Mouse (Mus musculus) hindbrain, embryonic 10.5 days (tissue): Measurements from ENCODE around the gene Nfasc. TPM values are rescaled to one million over a fixed set of nuclear protein-coding genes. Genes with fewer than 3 reads are reported as not detected.
A peak's percentile ranks its signal among the peaks of the same experiment; 100 is the strongest.

Experiments used
- DNase-seq: peaks from one replicate; pipeline ENCODE4 v3.0.0-alpha.2; 2017; ENCODE audit warnings: low spot score
- H3K27ac ChIP-seq: fragments of 300-500 bp; sonication (generic); 2 replicates; pipeline ENCODE4 v1.5.1; 2016; ENCODE audit warnings: mild to moderate bottlenecking, moderate library complexity
- H3K27me3 ChIP-seq: fragments of 300-500 bp; sonication (generic); 2 replicates; pipeline ENCODE4 v1.6.1; 2016; ENCODE audit warnings: mild to moderate bottlenecking; ENCODE audit not compliant: poor library complexity, insufficient read depth, severe bottlenecking
- H3K36me3 ChIP-seq: fragments of 300-500 bp; sonication (generic); 2 replicates; pipeline ENCODE4 v1.6.1; 2016; ENCODE audit warnings: mild to moderate bottlenecking, moderate library complexity
- H3K4me1 ChIP-seq: fragments of 300-500 bp; sonication (generic); replicated peaks from 2 replicates; pipeline ENCODE4 v1.6.1; 2016; ENCODE audit warnings: mild to moderate bottlenecking
- H3K4me3 ChIP-seq: fragments of 300-500 bp; sonication (generic); 2 replicates; pipeline ENCODE4 v1.5.1; 2016; ENCODE audit warnings: mild to moderate bottlenecking, moderate library complexity
- H3K9me3 ChIP-seq: fragments of 300-500 bp; sonication (generic); 2 replicates; pipeline ENCODE4 v1.6.1; 2016; ENCODE audit warnings: mild to moderate bottlenecking, moderate library complexity
- WGBS: fragments of 180-500 bp; shearing (Covaris S2); methylation state at CpG from one replicate; pipeline ENCODE4 v1.1.7; 2016; 5-methylcytosine and 5-hydroxymethylcytosine counted together
- polyA plus RNA-seq: library from polyadenylated mRNA; unstranded; fragments of >200 nt; fragmentation: Nextera tagmentation; extraction: Ambion mirVana; gene quantifications from 2 replicates; pipeline ENCODE4 v1.2.1, GENCODE M21; 2016

Gene Nfasc
- polyA plus RNA-seq, 1 experiment from 2014 or later: 39.2 TPM

DNA sequence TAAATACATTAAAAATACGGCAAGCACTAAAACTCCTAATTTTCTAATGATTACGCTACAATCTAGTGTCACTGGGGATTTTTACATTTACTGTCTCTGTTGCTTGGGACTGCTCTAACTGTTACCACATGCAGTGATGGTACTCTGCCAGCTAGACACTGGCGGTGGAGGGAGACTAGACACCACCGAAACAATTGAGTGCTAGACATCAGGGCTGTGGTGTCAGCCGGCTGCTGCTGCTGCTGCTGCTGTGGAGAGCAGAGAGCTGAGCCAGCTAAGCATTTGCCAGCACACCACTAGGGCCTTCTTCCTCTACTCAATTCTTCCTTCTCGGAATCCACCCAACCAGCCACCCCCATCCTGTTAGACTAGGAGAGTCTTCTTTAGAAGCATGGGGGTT, 17.8 kb upstream of the Nfasc start:
- peaks cover 6% of the 10 kb centered on the region; the same call in 1 of the 2 replicates for H3K27me3 ChIP-seq
- 68% methylated on average over 6 of the region's 6 CpGs for WGBS
- DNase-seq: no peak

GRCm38 (mm10) chr1:132758656-132759370, 17.2 kb upstream of the Nfasc start:
- Histone ChIP-seq H3K36me3 (no peaks in the 10 kb centered on the region), H3K27me3 (peaks cover 6% of the 10 kb centered on the region; the same call in 1 of the 2 replicates), H3K27ac (0 out of 2 replicates have a peak overlapping the region, but pooled peaks have one; percentile 16), H3K4me1 (peaks cover 12% of the 10 kb centered on the region; the same call in 1 of the 2 replicates), H3K9me3 (no peaks in the 10 kb centered on the region), H3K4me3 (peak overlapping the region; percentile 42)
- peak; percentile 75 for DNase-seq
- WGBS: 8% methylated on average over 24 of the region's 24 CpGs

More for the DNA sequence above, 17.8 kb upstream of the Nfasc start:
- no peaks in the 10 kb centered on the region for H3K9me3 ChIP-seq
- no peak overlapping the region for H3K4me3 ChIP-seq
- H3K27ac ChIP-seq: no peak overlapping the region
- H3K36me3 ChIP-seq: no peaks in the 10 kb centered on the region
- H3K4me1 ChIP-seq: peaks cover 12% of the 10 kb centered on the region

DNA sequence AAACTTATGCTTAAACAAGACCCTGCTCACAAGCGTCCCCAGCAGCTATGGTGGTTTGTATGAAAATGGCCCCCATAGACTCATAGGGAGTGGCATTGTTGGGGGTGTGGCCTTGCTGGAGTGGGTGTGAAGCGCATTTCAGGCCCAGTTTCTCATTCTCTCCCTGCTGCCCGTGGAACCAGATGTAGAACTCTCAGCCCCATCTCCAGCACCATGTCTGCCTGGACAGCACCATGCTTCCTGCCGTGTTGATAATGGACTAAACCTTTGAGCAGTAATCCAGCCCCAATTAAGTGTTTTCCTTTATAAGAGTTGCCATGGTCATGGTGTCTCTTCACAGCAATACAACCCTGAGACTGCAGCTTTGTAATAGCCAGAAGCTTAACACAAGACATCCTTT, 13.6 kb upstream of the Nfasc start:
- no peak for DNase-seq
- WGBS: 76% methylated on average over 4 of the region's 4 CpGs

DNA sequence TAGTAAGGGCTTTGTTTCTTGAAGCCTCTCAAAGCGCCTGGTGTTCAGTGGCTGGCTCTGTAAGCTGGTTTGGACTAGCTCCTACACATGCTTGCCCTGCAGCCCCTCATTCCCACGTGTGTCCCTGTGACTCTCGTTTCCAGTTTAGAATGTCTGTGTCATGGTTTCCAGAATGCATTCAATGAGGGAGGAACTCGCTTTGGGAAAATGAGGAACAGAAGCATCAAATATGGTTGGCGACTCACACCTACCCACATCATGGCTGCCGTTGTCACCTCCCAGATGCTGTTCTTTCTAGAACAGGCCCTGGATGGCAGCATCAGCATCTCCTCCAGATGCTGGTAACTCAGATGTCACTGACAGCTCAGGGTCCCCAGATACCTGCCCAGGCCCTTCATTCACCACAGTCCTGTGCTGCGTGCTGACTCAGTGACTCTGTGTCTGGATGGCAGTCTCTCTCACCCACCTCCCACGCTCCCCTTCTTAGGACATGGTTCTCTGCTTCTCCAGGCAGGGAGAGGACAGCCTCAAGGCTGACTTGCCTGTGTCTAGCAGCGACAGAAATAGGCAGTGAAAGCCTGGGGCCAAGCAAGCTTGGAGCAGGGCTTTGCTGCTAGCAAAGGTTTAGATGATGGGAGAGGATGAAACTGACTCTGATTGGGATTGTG, 7.8 kb upstream of the Nfasc start:
- H3K36me3 ChIP-seq: no peaks in the 10 kb centered on the region
- DNase-seq: no peak
- peak overlapping the region; percentile 16; the same call in 1 of the 2 replicates for H3K27ac ChIP-seq
- 0 out of 2 replicates have a peak, but pooled peaks cover 6% of the 10 kb centered on the region for H3K27me3 ChIP-seq
- H3K9me3 ChIP-seq: no peaks in the 10 kb centered on the region
- H3K4me1 ChIP-seq: peaks cover 18% of the 10 kb centered on the region; the same call in 1 of the 2 replicates
- WGBS: 86% methylated on average over 9 of the region's 9 CpGs
- no peak overlapping the region for H3K4me3 ChIP-seq

More for the DNA sequence above, 13.6 kb upstream of the Nfasc start:
- Histone ChIP-seq H3K36me3 (no peaks in the 10 kb centered on the region), H3K4me1 (peaks cover 12% of the 10 kb centered on the region; the same call in 1 of the 2 replicates), H3K4me3 (no peak overlapping the region), H3K9me3 (no peaks in the 10 kb centered on the region), H3K27me3 (peaks cover 6% of the 10 kb centered on the region; the same call in 1 of the 2 replicates), H3K27ac (no peak overlapping the region)

- DNase-seq: no peak
- peaks cover 29% of the 10 kb centered on the region for H3K4me1 ChIP-seq
- WGBS: 91% methylated on average over 9 of the region's 9 CpGs
- no peak overlapping the region for H3K4me3 ChIP-seq
- H3K27me3 ChIP-seq: peaks cover 25% of the 10 kb centered on the region; the same call in 1 of the 2 replicates
- H3K36me3 ChIP-seq: no peaks in the 10 kb centered on the region
- no peak overlapping the region for H3K27ac ChIP-seq
- no peaks in the 10 kb centered on the region for H3K9me3 ChIP-seq
Measured at GRCm38 (mm10) chr1:132746302-132746701, 4.7 kb upstream of the Nfasc start.

GRCm38 (mm10) chr1:132745636-132746035, 4.0 kb upstream of the Nfasc start:
- no peaks in the 10 kb centered on the region for H3K36me3 ChIP-seq
- 71% methylated on average over 6 of the region's 6 CpGs for WGBS
- no peaks in the 10 kb centered on the region for H3K9me3 ChIP-seq
- DNase-seq: no peak
- H3K27me3 ChIP-seq: peaks cover 32% of the 10 kb centered on the region
- no peak overlapping the region for H3K4me3 ChIP-seq
- no peak overlapping the region for H3K27ac ChIP-seq
- H3K4me1 ChIP-seq: peaks cover 36% of the 10 kb centered on the region

DNA sequence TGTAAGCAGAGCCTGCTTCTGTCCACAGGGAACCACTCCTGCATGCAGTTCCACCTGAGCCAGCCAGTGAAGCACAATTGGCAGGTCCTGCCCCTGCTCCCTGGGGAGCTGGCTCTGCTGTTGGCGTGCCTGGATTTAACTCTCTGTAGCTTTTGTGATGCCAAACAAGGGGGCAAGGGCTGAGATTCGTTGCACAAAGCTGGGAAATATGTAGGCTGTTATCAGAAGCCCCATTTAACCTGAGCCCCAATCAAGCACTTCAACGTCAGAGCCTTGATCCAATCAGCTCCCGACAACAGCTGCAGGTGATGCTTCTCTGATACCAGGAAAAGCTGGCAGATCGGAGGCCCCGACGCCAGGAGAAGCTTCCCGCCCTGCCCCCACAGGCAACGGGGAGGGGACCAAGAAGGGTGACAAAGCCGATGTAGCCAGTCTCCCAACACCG, 2.5 kb downstream of the Nfasc start:
- Histone ChIP-seq H3K4me1 (peaks cover 83% of the 10 kb centered on the region), H3K27me3 (peaks cover 62% of the 10 kb centered on the region), H3K36me3 (no peaks in the 10 kb centered on the region), H3K4me3 (peak overlapping the region; percentile 61), H3K9me3 (no peaks in the 10 kb centered on the region), H3K27ac (peak overlapping the region; percentile 86)
- WGBS: 1% methylated on average over 11 of the region's 11 CpGs
- peak; percentile 20 for DNase-seq

GRCm38 (mm10) chr1:132736171-132736570, 5.4 kb downstream of the Nfasc start:
- H3K9me3 ChIP-seq: no peaks in the 10 kb centered on the region
- DNase-seq: no peak
- H3K4me3 ChIP-seq: no peak overlapping the region
- peaks cover 94% of the 10 kb centered on the region for H3K4me1 ChIP-seq
- H3K27ac ChIP-seq: peak overlapping the region; percentile 72
- H3K36me3 ChIP-seq: no peaks in the 10 kb centered on the region
- peaks cover 42% of the 10 kb centered on the region for H3K27me3 ChIP-seq
- 18% methylated on average over 4 of the region's 4 CpGs for WGBS

- no peaks in the 10 kb centered on the region for H3K9me3 ChIP-seq
- H3K4me1 ChIP-seq: peaks cover 82% of the 10 kb centered on the region
- 0 out of 2 replicates have a peak overlapping the region, but pooled peaks have one; percentile 5 for H3K27ac ChIP-seq
- H3K36me3 ChIP-seq: no peaks in the 10 kb centered on the region
- peak; percentile 50 for DNase-seq
- peaks cover 20% of the 10 kb centered on the region for H3K27me3 ChIP-seq
- WGBS: 43% methylated on average over 9 of the region's 9 CpGs
- no peak overlapping the region for H3K4me3 ChIP-seq
Measured at GRCm38 (mm10) chr1:132733873-132734447, 7.6 kb downstream of the Nfasc start.

- Histone ChIP-seq H3K27me3 (peaks cover 3% of the 10 kb centered on the region; the same call in 1 of the 2 replicates), H3K9me3 (no peaks in the 10 kb centered on the region), H3K4me3 (no peak overlapping the region), H3K36me3 (no peaks in the 10 kb centered on the region), H3K27ac (peak overlapping the region; percentile 54; the same call in 1 of the 2 replicates), H3K4me1 (peaks cover 81% of the 10 kb centered on the region)
- 77% methylated on average over 12 of the region's 12 CpGs for WGBS
- no peak for DNase-seq
Measured at GRCm38 (mm10) chr1:132732307-132732706, 9.3 kb downstream of the Nfasc start.

GRCm38 (mm10) chr1:132727548-132727947, 14.0 kb downstream of the Nfasc start:
- Histone ChIP-seq H3K36me3 (no peaks in the 10 kb centered on the region), H3K27me3 (no peaks in the 10 kb centered on the region), H3K4me3 (no peak overlapping the region), H3K27ac (no peak overlapping the region), H3K9me3 (no peaks in the 10 kb centered on the region), H3K4me1 (peaks cover 40% of the 10 kb centered on the region)
- 60% methylated on average over 2 of the region's 2 CpGs for WGBS
- no peak for DNase-seq

DNA sequence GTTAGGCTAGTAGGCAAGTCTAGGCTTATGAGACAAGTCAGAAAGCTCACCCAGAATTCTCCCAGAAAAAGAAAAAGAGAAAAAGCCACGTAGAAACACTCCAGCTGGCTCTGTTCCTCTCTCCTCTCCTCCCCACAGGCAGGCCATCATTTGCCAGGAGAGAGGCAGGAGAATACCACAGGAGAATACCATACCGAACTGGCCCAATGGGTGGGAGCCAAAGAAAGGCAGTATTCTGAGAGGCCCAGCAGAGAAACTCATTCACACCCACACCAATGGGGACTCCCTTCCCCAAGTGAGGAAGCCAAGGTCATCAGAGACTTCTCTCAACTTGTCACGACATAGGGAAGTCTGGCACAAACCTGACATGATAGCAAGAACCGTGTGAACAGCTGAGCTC, 19.2 kb downstream of the Nfasc start:
- H3K27ac ChIP-seq: no peak overlapping the region
- WGBS: 85% methylated on average over 4 of the region's 4 CpGs
- peaks cover 27% of the 10 kb centered on the region for H3K4me1 ChIP-seq
- no peaks in the 10 kb centered on the region for H3K9me3 ChIP-seq
- DNase-seq: no peak
- no peaks in the 10 kb centered on the region for H3K36me3 ChIP-seq
- no peaks in the 10 kb centered on the region for H3K27me3 ChIP-seq
- no peak overlapping the region for H3K4me3 ChIP-seq
